Mouse (Mus musculus) bone marrow, adult 2 months (tissue): Measurements from ENCODE around the gene Pacs1. TPM values are rescaled to one million over a fixed set of nuclear protein-coding genes. Genes with fewer than 3 reads are reported as not detected.
"Not testable (repeated sequence)": the region's sequence is repeated elsewhere in the genome, so short reads cannot be mapped to it uniquely, and the experiment has no call there.

Experiments
- H3K27ac ChIP-seq: fragments of 200-500 bp; 2 replicates; pipeline ENCODE4 v1.5.1; 2012; ENCODE audit warnings: low read depth, mild to moderate bottlenecking, control low read depth, inconsistent platforms, low read length; ENCODE audit not compliant: control insufficient read depth, poor library complexity, insufficient read depth
- H3K4me1 ChIP-seq: fragments of 200-500 bp; 2 replicates; pipeline ENCODE4 v1.6.1; 2011; ENCODE audit warnings: low read length; ENCODE audit not compliant: control insufficient read depth, insufficient read depth
- H3K4me3 ChIP-seq: fragments of 200-500 bp; replicated peaks from 2 replicates; pipeline ENCODE3; 2011; ENCODE audit warnings: mild to moderate bottlenecking, low read depth, low read length, control low read depth; ENCODE audit not compliant: control insufficient read depth
- CTCF ChIP-seq: fragments of 200-500 bp; IDR thresholded peaks from 2 replicates; pipeline ENCODE4 v1.5.1; 2011; ENCODE audit warnings: low read length, control low read depth; ENCODE audit not compliant: control insufficient read depth, insufficient read depth
- POLR2A ChIP-seq: fragments of 200-500 bp; IDR thresholded peaks from 2 replicates; pipeline ENCODE4 v1.6.1; 2011; ENCODE audit warnings: low read depth, mild to moderate bottlenecking, control low read depth, low read length, borderline replicate concordance; ENCODE audit not compliant: control insufficient read depth
- WGBS: fragments of 180-500 bp; shearing (Covaris S2); methylation state at CpG from one replicate; pipeline ENCODE4 v1.1.7; 2018; 5-methylcytosine and 5-hydroxymethylcytosine counted together
- polyA plus RNA-seq: library from polyadenylated mRNA; stranded (reverse); fragments of >200 nt; gene quantifications from 2 replicates; pipeline ENCODE4 v1.2.4, GENCODE M21; 2011; ENCODE audit warnings: low replicate concordance; ENCODE audit not compliant: missing spikeins, insufficient read depth, insufficient read length

Gene Pacs1
- polyA plus RNA-seq, 1 experiment = 16.5 TPM

DNA sequence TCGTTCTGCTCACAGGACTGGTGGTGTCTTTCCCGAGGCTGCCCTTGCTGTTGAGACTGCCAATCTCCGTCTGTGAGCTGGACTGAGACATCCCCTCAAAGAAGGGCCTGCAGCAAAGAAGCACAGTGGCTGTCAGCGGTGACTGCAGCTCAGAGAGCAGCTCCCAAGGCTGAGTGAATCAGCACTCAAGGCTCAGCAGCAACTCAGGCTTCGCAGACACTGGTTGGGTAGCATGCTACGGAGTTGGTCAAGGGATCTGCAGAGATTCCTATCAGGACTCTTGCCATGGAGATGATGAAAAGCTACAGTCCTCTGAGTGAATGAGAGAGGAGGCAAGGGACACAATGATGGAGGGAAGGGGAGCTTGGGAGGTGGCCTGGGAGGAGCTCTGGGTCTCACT lies 120.7 kb downstream of the Pacs1 start:
- H3K4me1 ChIP-seq = no peaks in the 10 kb centered on the region
- WGBS = 88% methylated on average over 6 of the region's 6 CpGs
- no peak overlapping the region for H3K4me3 ChIP-seq
- no peak for TF ChIP-seq CTCF
- no peak for TF ChIP-seq POLR2A
- no peak overlapping the region for H3K27ac ChIP-seq

DNA sequence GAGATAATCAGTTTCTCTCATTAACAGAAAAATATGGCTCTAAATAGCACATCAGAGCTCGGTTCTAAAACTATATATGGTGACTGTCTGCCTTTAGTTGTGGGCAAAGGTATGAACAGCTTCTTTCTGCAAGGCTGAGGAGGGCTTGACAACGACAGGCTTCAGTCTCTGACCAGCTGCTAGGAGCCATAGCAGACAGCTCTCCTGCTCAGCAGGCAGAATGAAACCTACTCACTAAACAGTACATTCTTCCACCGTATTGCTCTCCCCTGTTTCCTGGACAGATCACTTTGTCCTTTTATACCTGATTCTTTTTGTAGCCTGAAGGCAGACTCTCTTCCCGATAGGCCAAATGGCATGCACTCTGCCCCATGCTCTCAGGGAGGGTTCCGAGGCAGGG lies 121.2 kb downstream of the Pacs1 start:
- WGBS = 82% methylated on average over 5 of the region's 5 CpGs
- TF ChIP-seq POLR2A (no peak), CTCF (no peak)
- Histone ChIP-seq H3K4me3 (no peak overlapping the region), H3K27ac (no peak overlapping the region), H3K4me1 (no peaks in the 10 kb centered on the region)

DNA sequence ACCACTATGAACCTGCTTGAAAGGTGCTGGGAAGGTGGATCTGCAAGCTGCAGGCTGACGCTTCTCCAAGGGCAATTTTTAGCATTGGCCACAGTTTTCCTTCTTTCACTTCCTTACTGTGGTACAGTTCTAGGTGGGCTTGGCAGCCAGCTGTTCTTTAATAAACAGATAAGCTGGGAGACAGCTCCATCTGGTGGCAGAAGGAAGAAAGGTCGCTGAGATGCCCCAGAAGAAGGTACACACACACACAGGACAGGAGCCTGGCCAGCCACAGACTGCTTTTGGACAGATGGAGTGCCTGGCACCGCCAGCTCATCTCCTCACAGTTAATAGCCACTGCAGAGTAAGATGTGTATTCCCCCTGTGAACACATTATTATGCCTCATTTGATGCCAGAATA lies 121.6 kb downstream of the Pacs1 start:
- no peak overlapping the region for H3K27ac ChIP-seq
- H3K4me1 ChIP-seq = no peaks in the 10 kb centered on the region; the same call in 1 of the 2 replicates
- TF ChIP-seq POLR2A (no peak), CTCF (peak; percentile 60)
- WGBS = 29% methylated on average over 3 of the region's 3 CpGs
- H3K4me3 ChIP-seq = no peak overlapping the region

DNA sequence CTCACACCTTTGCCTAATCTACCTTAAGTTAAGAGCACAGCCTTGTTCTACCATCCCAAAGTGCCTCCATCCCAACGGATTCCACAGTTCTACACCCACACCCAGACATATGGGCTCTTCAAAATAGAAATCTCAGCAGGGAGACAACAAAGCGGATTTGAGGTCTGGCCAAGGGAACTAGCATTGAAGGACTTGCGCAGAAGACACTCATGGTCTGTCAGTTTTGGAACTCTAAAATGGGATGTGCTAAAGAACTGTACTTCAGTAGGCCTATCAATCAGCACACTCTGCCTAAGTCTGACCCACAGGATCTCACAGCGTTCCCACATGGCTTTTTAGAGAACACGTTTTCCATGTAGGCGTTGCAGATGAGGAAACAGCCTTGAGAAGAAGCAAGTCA lies 122.6 kb downstream of the Pacs1 start:
- H3K27ac ChIP-seq = no peak overlapping the region
- H3K4me1 ChIP-seq = no peaks in the 10 kb centered on the region; the same call in 1 of the 2 replicates
- 88% methylated on average over 6 of the region's 6 CpGs for WGBS
- no peak overlapping the region for H3K4me3 ChIP-seq
- no peak for TF ChIP-seq CTCF
- TF ChIP-seq POLR2A = no peak

DNA sequence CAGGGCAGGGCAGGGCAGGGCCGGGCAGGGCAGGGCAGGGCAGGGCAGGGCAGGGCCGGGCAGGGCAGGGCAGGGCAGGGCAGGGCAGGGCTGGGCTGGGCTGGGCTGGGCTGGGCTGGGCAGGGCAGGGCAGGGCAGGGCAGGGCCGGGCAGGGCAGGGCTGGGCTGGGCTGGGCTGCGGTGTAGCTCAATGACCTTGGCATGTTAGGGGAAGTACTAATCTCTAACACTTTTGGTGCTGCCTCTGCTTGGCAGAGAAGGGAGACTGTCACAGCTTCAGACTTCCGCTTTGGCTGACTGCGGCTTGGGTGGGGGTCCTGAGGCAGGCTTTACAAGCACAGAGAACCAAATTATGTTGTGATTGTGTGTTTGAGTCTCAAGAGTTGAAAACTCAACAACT lies 123.9 kb downstream of the Pacs1 start:
- H3K4me1 ChIP-seq, H3K27ac ChIP-seq: not testable (repeated sequence)
- WGBS = 48% methylated on average over 6 of the region's 6 CpGs

DNA sequence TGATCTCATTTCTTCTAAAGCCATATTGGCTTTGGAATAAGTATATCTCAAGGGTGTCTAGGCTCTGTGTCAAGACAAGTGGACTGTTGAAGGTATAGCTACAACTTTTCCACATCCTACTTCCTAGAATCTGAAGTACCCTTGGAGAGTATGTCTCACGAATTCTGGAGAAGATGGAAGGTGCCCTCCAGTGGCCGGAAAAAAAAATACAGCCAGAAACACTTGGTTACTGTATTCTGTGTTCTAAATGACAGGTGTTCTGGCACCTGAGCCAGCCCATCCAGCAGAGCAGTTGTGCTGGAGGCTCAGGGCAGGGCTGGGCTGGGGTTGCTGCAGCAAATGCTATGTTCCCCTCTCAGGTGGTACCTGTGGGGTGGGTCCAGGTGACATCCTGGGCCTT lies 133.3 kb downstream of the Pacs1 start:
- TF ChIP-seq CTCF (no peak), POLR2A (no peak)
- no peaks in the 10 kb centered on the region for H3K4me1 ChIP-seq
- 15% methylated on average over 2 of the region's 2 CpGs for WGBS
- no peak overlapping the region for H3K27ac ChIP-seq
- H3K4me3 ChIP-seq = no peak overlapping the region

More for the DNA sequence above, 123.9 kb downstream of the Pacs1 start:
- not testable (repeated sequence) for H3K4me3 ChIP-seq

DNA sequence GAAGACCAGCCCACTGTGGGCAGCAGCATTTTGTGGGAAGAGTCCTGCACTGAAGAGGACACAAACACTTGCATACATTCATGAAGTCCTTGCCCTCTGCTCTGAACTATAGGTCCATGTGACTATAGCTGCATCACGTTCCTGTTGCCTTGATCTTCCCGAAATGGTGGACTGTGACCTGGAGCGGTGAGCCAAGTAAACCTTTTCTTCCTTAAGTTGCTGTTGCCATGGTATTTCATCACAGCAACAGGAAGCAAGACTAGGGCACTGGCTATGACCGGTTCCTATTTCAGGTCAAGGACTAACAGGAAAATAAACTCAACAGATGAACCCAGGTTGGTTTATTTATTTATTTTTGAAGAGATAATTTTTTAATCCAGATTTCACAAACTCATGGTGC lies 141.7 kb downstream of the Pacs1 start:
- Histone ChIP-seq H3K27ac (no peak overlapping the region), H3K4me3 (no peak overlapping the region), H3K4me1 (no peaks in the 10 kb centered on the region; the same call in 1 of the 2 replicates)
- no peak for TF ChIP-seq CTCF
- no peak for TF ChIP-seq POLR2A
- 30% methylated on average over 4 of the region's 4 CpGs for WGBS

DNA sequence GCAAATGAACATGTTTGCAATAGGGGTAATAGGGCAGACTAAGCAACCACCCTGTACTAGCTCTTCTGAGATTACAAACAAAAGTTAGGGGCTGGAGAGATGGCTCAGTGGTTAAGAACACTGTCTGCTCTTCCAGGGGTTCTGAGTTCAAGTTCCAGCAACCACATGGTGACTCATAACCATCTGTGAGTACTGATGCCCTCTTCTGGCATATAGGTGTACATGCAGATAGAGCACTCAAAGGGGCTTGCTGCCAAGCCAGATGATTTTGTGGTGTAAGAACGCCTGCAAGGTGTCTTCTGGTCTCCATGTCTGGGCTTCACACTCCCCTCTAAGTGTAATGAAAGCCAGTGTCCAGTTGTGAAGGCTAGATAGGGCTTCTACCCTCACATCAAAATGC lies 143.1 kb downstream of the Pacs1 start:
- no peak for TF ChIP-seq CTCF
- no peak for TF ChIP-seq POLR2A
- no peak overlapping the region for H3K4me3 ChIP-seq
- H3K27ac ChIP-seq = no peak overlapping the region
- WGBS = 10% methylated on average over 1 of the region's 1 CpGs
- H3K4me1 ChIP-seq = no peaks in the 10 kb centered on the region; the same call in 1 of the 2 replicates

DNA sequence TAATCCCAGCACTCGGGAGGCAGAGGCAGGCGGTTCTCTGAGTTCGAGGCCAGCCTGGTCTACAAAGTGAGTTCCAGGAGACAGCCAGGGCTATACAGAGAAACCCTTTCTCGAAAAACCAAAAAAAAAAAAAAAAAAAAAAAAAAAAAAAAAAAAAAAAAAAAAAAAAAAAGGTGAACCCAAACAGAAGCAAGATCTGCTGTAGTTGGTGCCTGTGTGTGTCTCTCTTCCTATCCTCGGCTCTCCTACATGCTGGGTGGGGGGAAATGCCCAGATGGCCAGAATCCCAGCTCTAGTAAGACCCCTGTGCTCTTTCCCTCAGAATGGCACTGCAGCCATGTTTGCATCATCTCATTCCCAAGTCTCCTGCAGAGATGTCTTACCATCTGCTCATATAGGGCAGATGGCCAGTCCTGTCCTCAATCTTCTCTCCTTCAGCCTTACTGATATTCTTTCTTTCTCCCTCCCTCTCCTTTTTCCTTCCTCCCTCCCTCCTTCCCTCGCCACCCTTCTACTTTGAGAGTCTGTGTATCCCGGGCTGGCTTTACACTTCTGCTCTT lies 148.8 kb downstream of the Pacs1 start:
- Histone ChIP-seq H3K4me1 (no peaks in the 10 kb centered on the region), H3K4me3 (no peak overlapping the region), H3K27ac (no peak overlapping the region)
- TF ChIP-seq CTCF (no peak), POLR2A (no peak)
- WGBS = 54% methylated on average over 7 of the region's 7 CpGs
